Mouse (Mus musculus): Measurements from ENCODE around the gene Cfap299.

GRCm38 (mm10) chr5:98360792-98361419 lies 31.8 kb downstream of the Cfap299 start:
- TF ChIP-seq CTCF (IDR thresholded peaks at IDR 0.05; ENCODE audit: control insufficient read depth, insufficient read depth, low read length), result no peak
- TF ChIP-seq POLR2A (IDR thresholded peaks at IDR 0.05; ENCODE audit: borderline replicate concordance, control insufficient read depth, low read depth, low read length), result no peak
